Mouse (Mus musculus): Measurements from ENCODE around the gene Cdh12. TPM values are rescaled to one million over a fixed set of nuclear protein-coding genes. Genes with fewer than 3 reads are reported as not detected.

The Cdh12 gene
- polyA plus RNA-seq, 1 experiment = not detected

DNA sequence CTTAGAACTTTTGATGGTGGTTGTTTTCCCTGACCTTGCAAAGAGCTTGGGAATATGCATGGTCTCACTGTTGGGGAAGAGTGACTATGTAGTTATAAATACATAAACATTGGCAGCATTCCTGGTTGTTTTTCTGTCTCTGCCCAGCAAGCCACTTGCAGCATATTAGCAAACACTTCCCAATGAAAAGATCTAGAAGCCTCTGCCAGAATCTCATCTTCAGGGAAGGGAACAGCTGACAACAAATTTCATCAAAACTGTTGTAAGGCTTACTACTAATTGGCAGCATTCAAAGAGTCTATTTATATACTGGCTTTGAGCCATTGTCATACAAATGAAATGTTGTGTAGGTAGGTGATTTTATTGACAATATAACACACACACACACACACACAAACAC, 218.3 kb downstream of the Cdh12 start:
- TF ChIP-seq GATA1 (IDR thresholded peaks at IDR 0.05; ENCODE audit: low read length) = no peak

DNA sequence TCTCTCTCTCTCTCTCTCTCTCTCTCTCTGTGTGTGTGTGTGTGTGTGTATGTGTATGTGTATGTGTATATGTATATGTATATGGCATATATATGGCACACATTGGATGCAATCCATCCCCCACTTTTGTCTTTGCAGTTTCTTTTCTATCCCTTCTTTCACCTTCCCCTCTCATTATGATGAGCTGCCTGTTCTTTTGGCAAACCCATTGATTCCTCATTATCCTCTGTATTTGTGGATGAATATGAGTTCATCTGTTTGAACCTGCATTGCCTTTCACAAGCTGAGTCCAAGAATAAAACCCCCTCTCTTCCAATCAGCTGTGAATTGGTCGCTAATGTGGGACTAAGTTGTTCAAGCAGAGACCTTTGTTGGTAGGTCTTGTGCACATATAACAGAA, 218.9 kb downstream of the Cdh12 start:
- TF ChIP-seq GATA1 (IDR thresholded peaks at IDR 0.05; ENCODE audit: low read length) = no peak

- TF ChIP-seq GATA1 (IDR thresholded peaks at IDR 0.05; ENCODE audit: low read length) = no peak
Measured at GRCm38 (mm10) chr15:20682719-20683118, 233.7 kb downstream of the Cdh12 start.

- no peak for TF ChIP-seq GATA1 (IDR thresholded peaks at IDR 0.05; ENCODE audit: low read length)
Measured at GRCm38 (mm10) chr15:20684200-20684599, 235.1 kb downstream of the Cdh12 start.

DNA sequence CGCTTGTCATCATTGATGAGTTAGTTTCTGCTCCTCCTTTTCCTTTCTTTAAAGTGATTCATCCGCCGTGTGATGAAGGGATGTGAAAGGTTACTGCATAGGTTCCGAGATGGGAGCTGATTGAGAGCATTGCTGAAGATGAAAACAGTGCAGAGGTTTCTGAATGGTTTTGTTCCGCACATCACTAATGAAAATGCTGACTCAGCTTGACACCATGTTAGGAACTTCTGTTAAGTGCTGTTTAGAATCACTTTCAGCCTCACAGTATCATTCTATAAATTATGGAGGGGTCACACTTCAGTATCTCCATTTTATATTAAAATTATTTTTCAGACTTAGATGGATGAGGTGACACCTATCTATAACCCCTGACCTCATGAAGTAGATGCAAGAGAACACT, 247.2 kb downstream of the Cdh12 start:
- no peak for TF ChIP-seq GATA1 (IDR thresholded peaks at IDR 0.05; ENCODE audit: low read length)

DNA sequence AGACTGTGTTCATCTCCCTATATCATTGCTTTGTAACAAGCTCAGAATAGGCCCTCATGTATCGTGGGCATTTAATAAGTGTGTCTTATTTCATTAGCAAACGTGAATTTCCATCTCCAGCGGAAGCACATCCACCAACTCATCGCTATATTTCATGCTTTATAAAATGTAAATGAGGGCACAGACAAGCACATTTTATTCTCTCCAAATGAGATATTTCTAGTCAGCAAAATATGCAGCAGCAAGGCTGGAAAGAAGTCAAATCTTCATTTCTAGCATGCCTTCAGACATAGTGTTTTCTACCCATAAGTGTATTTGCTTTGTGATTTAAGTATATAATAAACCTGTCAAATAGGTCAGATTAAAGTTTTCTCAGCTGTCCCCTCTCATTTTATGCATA, 262.8 kb downstream of the Cdh12 start:
- no peak for TF ChIP-seq GATA1 (IDR thresholded peaks at IDR 0.05; ENCODE audit: low read length)

GRCm38 (mm10) chr15:20772289-20772688, 323.2 kb downstream of the Cdh12 start:
- TF ChIP-seq GATA1 (IDR thresholded peaks at IDR 0.05; ENCODE audit: low read length) = no peak

GRCm38 (mm10) chr15:20773423-20773822, 324.4 kb downstream of the Cdh12 start:
- no peak for TF ChIP-seq GATA1 (IDR thresholded peaks at IDR 0.05; ENCODE audit: low read length)

DNA sequence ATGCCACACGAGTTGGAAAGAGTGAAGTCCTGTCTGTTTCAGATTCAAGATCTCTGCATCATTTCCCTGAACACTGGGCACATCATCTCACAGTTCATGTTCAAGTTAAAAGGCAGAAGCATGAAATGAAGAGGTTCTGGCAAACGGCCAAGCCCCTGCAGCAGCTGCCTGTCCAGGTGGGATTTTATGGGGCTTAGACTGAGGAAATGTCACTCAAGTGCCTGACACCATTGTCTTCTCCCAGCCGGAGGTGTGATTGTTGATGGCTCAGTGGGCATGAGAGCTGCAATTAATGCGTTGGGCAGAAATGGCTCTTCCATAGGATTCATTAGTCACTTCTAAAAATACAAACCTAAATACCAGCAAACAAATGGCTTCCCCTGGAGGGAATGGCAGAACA, 347.9 kb downstream of the Cdh12 start:
- TF ChIP-seq GATA1 (IDR thresholded peaks at IDR 0.05; ENCODE audit: low read length) = no peak

DNA sequence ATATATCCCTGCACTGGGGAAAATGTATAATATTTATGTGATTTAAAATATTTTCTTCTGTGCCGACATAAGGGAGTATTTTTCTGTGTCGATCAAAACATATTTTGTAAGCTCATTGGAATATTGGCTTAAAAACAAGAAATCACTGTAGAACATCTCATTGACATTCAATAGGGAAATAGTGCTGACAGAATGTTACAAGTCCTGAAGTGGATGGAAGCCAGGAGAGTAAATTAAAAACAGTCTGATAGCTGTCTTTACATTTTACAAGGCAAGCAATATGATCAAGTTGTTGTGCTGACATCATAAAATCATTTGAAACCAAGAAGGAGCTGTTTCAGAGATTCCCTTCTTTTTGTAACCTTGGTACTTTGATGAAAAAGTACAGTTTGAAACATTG, 349.5 kb downstream of the Cdh12 start:
- no peak for TF ChIP-seq GATA1 (IDR thresholded peaks at IDR 0.05; ENCODE audit: low read length)

- no peak for TF ChIP-seq GATA1 (IDR thresholded peaks at IDR 0.05; ENCODE audit: low read length)
Measured at GRCm38 (mm10) chr15:20835887-20836286, 386.8 kb downstream of the Cdh12 start.

- no peak for TF ChIP-seq GATA1 (IDR thresholded peaks at IDR 0.05; ENCODE audit: low read length)
Measured at GRCm38 (mm10) chr15:20836991-20837390, 387.9 kb downstream of the Cdh12 start.

DNA sequence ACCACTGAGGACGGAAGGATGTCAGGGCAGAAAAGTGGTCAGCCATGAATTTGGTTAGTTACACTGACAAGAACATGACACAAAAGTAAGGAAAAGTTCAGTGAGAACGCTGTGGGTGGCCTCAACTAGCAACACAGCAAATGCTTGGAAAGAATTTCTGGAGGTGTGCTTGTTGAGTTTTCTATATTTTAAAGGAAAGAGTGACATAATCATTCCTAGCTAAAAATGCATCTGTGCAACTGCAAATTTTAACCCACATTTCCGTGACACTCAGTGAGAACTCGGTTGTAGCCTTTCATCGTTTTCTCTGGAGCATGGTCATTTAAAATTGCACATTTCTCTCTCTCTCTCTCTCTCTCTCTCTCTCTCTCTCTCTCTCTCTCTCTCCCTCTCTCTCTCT, 392.4 kb downstream of the Cdh12 start:
- no peak for TF ChIP-seq GATA1 (IDR thresholded peaks at IDR 0.05; ENCODE audit: low read length)

GRCm38 (mm10) chr15:20863076-20863475, 414.0 kb downstream of the Cdh12 start:
- no peak for TF ChIP-seq GATA1 (IDR thresholded peaks at IDR 0.05; ENCODE audit: low read length)

- TF ChIP-seq GATA1 (IDR thresholded peaks at IDR 0.05; ENCODE audit: low read length) = no peak
Measured at GRCm38 (mm10) chr15:20872518-20872917, 423.5 kb downstream of the Cdh12 start.

DNA sequence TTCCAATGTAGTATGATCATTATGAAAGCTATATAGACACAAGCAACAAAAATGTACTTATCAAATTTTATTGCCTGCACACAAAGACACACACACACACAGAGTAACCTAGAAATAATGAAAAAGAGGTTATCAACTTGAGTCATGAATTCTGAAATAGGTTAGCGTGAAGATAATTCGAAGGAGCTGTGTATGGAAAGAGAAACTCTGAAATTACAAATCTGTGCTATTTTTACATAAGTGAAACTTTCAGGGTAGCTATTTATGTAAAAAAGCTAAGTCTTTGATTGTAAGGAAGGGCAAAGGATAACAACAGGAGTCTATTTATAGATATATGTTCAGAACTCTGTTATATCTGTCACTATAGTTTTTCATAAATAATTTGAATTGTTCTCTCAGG, 427.9 kb downstream of the Cdh12 start:
- no peak for TF ChIP-seq GATA1 (IDR thresholded peaks at IDR 0.05; ENCODE audit: low read length)

DNA sequence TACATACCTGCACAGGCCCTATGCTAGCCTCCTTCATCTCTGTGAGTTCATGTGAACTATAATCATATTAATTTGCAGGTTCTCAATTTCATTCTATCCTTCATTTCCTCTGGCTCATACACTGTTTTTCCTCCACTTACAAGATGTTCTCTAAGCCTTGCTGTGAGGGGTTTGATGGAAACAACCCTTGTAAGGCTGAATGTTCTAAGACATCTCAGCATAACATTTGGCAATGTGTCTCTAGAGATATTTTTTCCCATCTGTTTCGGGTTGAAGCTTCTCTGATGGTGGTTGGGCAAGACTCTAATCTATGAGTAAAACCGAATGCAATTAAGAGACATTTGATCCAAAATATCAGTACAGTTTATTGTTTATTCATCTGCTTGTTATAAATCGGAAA, 444.4 kb downstream of the Cdh12 start:
- TF ChIP-seq GATA1 (IDR thresholded peaks at IDR 0.05; ENCODE audit: low read length) = no peak

DNA sequence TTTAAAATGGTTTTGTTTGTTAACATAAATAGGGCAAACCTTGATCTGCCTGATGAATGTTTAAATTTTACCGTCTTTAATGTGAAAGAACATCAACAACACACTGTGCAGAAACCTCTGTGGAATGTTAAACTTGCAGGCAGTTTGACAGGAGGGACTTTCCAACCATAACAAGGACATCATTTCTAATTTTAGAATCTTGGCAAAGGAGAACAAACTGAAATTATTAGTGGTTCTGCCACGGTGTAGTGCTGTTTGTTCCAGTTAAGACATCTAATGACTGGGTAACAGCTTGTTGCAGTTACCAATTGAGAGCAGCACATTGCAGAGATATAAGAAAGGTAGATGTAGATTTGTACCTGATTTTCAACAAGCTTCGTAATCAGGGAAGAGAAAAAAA, 453.5 kb downstream of the Cdh12 start:
- no peak for TF ChIP-seq GATA1 (IDR thresholded peaks at IDR 0.05; ENCODE audit: low read length)

Data from G1E-ER4 (cell line).